Mouse (Mus musculus): ENCODE measurements around the gene Tcaf3. TPM values are rescaled to one million over a fixed set of nuclear protein-coding genes. Genes with fewer than 3 reads are reported as not detected.

Tcaf3 gene
- polyA plus RNA-seq (2011; ENCODE audit: insufficient read depth, insufficient read length, low read depth, missing spikeins) = not detected in 2 replicates

- no peak for TF ChIP-seq POLR2A (IDR thresholded peaks at IDR 0.05; ENCODE audit: insufficient read depth, low read length)
- TF ChIP-seq CTCF (IDR thresholded peaks at IDR 0.05; ENCODE audit: low read depth, low read length) = no peak
- no peak for TF ChIP-seq EP300 (IDR thresholded peaks at IDR 0.05; ENCODE audit: insufficient read depth, low read depth, low read length)
- Histone ChIP-seq H3K27ac (ENCODE audit: insufficient read depth, low read length) (no peak within 1 kb of the TSS), H3K9me3 (replicated peaks; ENCODE audit: control insufficient read depth, insufficient read depth, low read length, poor library complexity, severe bottlenecking) (no peaks in the 10 kb centered on the region), H3K36me3 (ENCODE audit: control insufficient read depth, insufficient read depth, low read length, poor library complexity, severe bottlenecking) (no peaks in the 10 kb centered on the region), H3K9ac (ENCODE audit: low read depth, poor library complexity, severe bottlenecking) (no peak within 1 kb of the TSS), H3K4me3 (ENCODE audit: low read depth, low read length) (no peak within 1 kb of the TSS), H3K4me1 (ENCODE audit: control insufficient read depth, insufficient read depth, low read length) (no peaks in the 10 kb centered on the region), H3K27me3 (ENCODE audit: control insufficient read depth, insufficient read depth, low read length, poor library complexity, severe bottlenecking) (no peaks in the 10 kb centered on the region)
These were observed at the start of gene Tcaf3 for GRCm38 (mm10) chr6:42597592-42597991. Gene Tcaf3 (minus strand): TSS chr6:42597692.

- Histone ChIP-seq H3K9me3 (replicated peaks; ENCODE audit: control insufficient read depth, insufficient read depth, low read length, poor library complexity, severe bottlenecking) (no peaks in the 10 kb centered on the region), H3K9ac (ENCODE audit: low read depth, poor library complexity, severe bottlenecking) (no peak within 1 kb of the TSS), H3K36me3 (ENCODE audit: control insufficient read depth, insufficient read depth, low read length, poor library complexity, severe bottlenecking) (no peaks in the 10 kb centered on the region), H3K27ac (ENCODE audit: insufficient read depth, low read length) (no peak within 1 kb of the TSS), H3K4me3 (ENCODE audit: low read depth, low read length) (peak within 1 kb of the TSS; percentile 55), H3K4me1 (ENCODE audit: control insufficient read depth, insufficient read depth, low read length) (no peaks in the 10 kb centered on the region), H3K27me3 (ENCODE audit: control insufficient read depth, insufficient read depth, low read length, poor library complexity, severe bottlenecking) (no peaks in the 10 kb centered on the region)
- TF ChIP-seq EP300 (IDR thresholded peaks at IDR 0.05; ENCODE audit: insufficient read depth, low read depth, low read length) = no peak
- no peak for TF ChIP-seq POLR2A (IDR thresholded peaks at IDR 0.05; ENCODE audit: insufficient read depth, low read length)
- TF ChIP-seq CTCF (IDR thresholded peaks at IDR 0.05; ENCODE audit: low read depth, low read length) = peak; percentile 77
These were observed 47.5 kb upstream of the Tcaf3 start, which contains the start of gene Tcaf2 for GRCm38 (mm10) chr6:42644912-42645549. Gene Tcaf2 (minus strand): TSS chr6:42645254.

GRCm38 (mm10) chr6:42634393-42634792 lies 36.9 kb upstream of the Tcaf3 start:
- TF ChIP-seq EP300 (IDR thresholded peaks at IDR 0.05; ENCODE audit: insufficient read depth, low read depth, low read length) = no peak
- TF ChIP-seq POLR2A (IDR thresholded peaks at IDR 0.05; ENCODE audit: insufficient read depth, low read length) = no peak
- TF ChIP-seq CTCF (IDR thresholded peaks at IDR 0.05; ENCODE audit: low read depth, low read length) = no peak
- Histone ChIP-seq H3K4me1 (ENCODE audit: control insufficient read depth, insufficient read depth, low read length) (no peaks in the 10 kb centered on the region), H3K9ac (ENCODE audit: low read depth, poor library complexity, severe bottlenecking) (no peak overlapping the region), H3K9me3 (replicated peaks; ENCODE audit: control insufficient read depth, insufficient read depth, low read length, poor library complexity, severe bottlenecking) (no peaks in the 10 kb centered on the region), H3K27ac (ENCODE audit: insufficient read depth, low read length) (no peak overlapping the region), H3K36me3 (ENCODE audit: control insufficient read depth, insufficient read depth, low read length, poor library complexity, severe bottlenecking) (no peaks in the 10 kb centered on the region), H3K4me3 (ENCODE audit: low read depth, low read length) (no peak overlapping the region), H3K27me3 (ENCODE audit: control insufficient read depth, insufficient read depth, low read length, poor library complexity, severe bottlenecking) (no peaks in the 10 kb centered on the region)

- Histone ChIP-seq H3K4me1 (ENCODE audit: control insufficient read depth, insufficient read depth, low read length) (no peaks in the 10 kb centered on the region), H3K9me3 (replicated peaks; ENCODE audit: control insufficient read depth, insufficient read depth, low read length, poor library complexity, severe bottlenecking) (no peaks in the 10 kb centered on the region), H3K9ac (ENCODE audit: low read depth, poor library complexity, severe bottlenecking) (no peak overlapping the region), H3K4me3 (ENCODE audit: low read depth, low read length) (no peak overlapping the region), H3K27me3 (ENCODE audit: control insufficient read depth, insufficient read depth, low read length, poor library complexity, severe bottlenecking) (no peaks in the 10 kb centered on the region), H3K36me3 (ENCODE audit: control insufficient read depth, insufficient read depth, low read length, poor library complexity, severe bottlenecking) (no peaks in the 10 kb centered on the region), H3K27ac (ENCODE audit: insufficient read depth, low read length) (no peak overlapping the region)
- TF ChIP-seq CTCF (IDR thresholded peaks at IDR 0.05; ENCODE audit: low read depth, low read length) (no peak), EP300 (IDR thresholded peaks at IDR 0.05; ENCODE audit: insufficient read depth, low read depth, low read length) (no peak), POLR2A (IDR thresholded peaks at IDR 0.05; ENCODE audit: insufficient read depth, low read length) (no peak)
These were observed 33.9 kb upstream of the Tcaf3 start for GRCm38 (mm10) chr6:42631395-42631794.

GRCm38 (mm10) chr6:42616904-42617303 lies 19.4 kb upstream of the Tcaf3 start:
- Histone ChIP-seq H3K4me3 (ENCODE audit: low read depth, low read length) (no peak overlapping the region), H3K9ac (ENCODE audit: low read depth, poor library complexity, severe bottlenecking) (no peak overlapping the region), H3K36me3 (ENCODE audit: control insufficient read depth, insufficient read depth, low read length, poor library complexity, severe bottlenecking) (no peaks in the 10 kb centered on the region), H3K4me1 (ENCODE audit: control insufficient read depth, insufficient read depth, low read length) (no peaks in the 10 kb centered on the region), H3K9me3 (replicated peaks; ENCODE audit: control insufficient read depth, insufficient read depth, low read length, poor library complexity, severe bottlenecking) (no peaks in the 10 kb centered on the region), H3K27me3 (ENCODE audit: control insufficient read depth, insufficient read depth, low read length, poor library complexity, severe bottlenecking) (no peaks in the 10 kb centered on the region), H3K27ac (ENCODE audit: insufficient read depth, low read length) (no peak overlapping the region)
- TF ChIP-seq CTCF (IDR thresholded peaks at IDR 0.05; ENCODE audit: low read depth, low read length) (no peak), POLR2A (IDR thresholded peaks at IDR 0.05; ENCODE audit: insufficient read depth, low read length) (no peak), EP300 (IDR thresholded peaks at IDR 0.05; ENCODE audit: insufficient read depth, low read depth, low read length) (no peak)

GRCm38 (mm10) chr6:42612218-42612617 lies 14.7 kb upstream of the Tcaf3 start:
- Histone ChIP-seq H3K9ac (ENCODE audit: low read depth, poor library complexity, severe bottlenecking) (no peak overlapping the region), H3K9me3 (replicated peaks; ENCODE audit: control insufficient read depth, insufficient read depth, low read length, poor library complexity, severe bottlenecking) (no peaks in the 10 kb centered on the region)
- TF ChIP-seq POLR2A (IDR thresholded peaks at IDR 0.05; ENCODE audit: insufficient read depth, low read length) (no peak), EP300 (IDR thresholded peaks at IDR 0.05; ENCODE audit: insufficient read depth, low read depth, low read length) (no peak), CTCF (IDR thresholded peaks at IDR 0.05; ENCODE audit: low read depth, low read length) (no peak)

More at GRCm38 (mm10) chr6:42612218-42612617, 14.7 kb upstream of the Tcaf3 start:
- H3K36me3 ChIP-seq (ENCODE audit: control insufficient read depth, insufficient read depth, low read length, poor library complexity, severe bottlenecking) = no peaks in the 10 kb centered on the region
- H3K27ac ChIP-seq (ENCODE audit: insufficient read depth, low read length) = no peak overlapping the region
- H3K27me3 ChIP-seq (ENCODE audit: control insufficient read depth, insufficient read depth, low read length, poor library complexity, severe bottlenecking) = no peaks in the 10 kb centered on the region
- no peaks in the 10 kb centered on the region for H3K4me1 ChIP-seq (ENCODE audit: control insufficient read depth, insufficient read depth, low read length)
- H3K4me3 ChIP-seq (ENCODE audit: low read depth, low read length) = no peak overlapping the region
